Mouse (Mus musculus) limb, embryonic 11.5 days (tissue): ENCODE data around the gene Mettl25. TPM values are rescaled to one million over a fixed set of nuclear protein-coding genes. Genes with fewer than 3 reads are reported as not detected.

Experiments used
- ATAC-seq: fragments of 200-750 bp; cut with Nextera tagmentation; 2 replicates; pipeline ENCODE4 v1.8.0; 2017; ENCODE audit warnings: low read depth; ENCODE audit not compliant: insufficient number of reproducible peaks, low FRiP score, low TSS enrichment
- DNase-seq: peaks from one replicate; pipeline ENCODE4 v3.0.0-alpha.2; 2015; ENCODE audit warnings: low spot score
- H3K27ac ChIP-seq: fragments of 300-500 bp; sonication (generic); replicated peaks from 2 replicates; pipeline ENCODE4 v1.5.1; 2014; ENCODE audit warnings: low read depth, mild to moderate bottlenecking, low read length
- H3K27me3 ChIP-seq: fragments of 300-500 bp; sonication (generic); 2 replicates; pipeline ENCODE4 v1.6.1; 2014; ENCODE audit warnings: mild to moderate bottlenecking, low read length, mixed read lengths; ENCODE audit not compliant: control insufficient read depth, insufficient read depth
- H3K36me3 ChIP-seq: fragments of 300-500 bp; sonication (generic); 2 replicates; pipeline ENCODE4 v1.6.1; 2014; ENCODE audit warnings: mild to moderate bottlenecking, low read length, moderate library complexity, mixed read lengths; ENCODE audit not compliant: control insufficient read depth, insufficient read depth
- H3K4me1 ChIP-seq: fragments of 300-500 bp; sonication (generic); 2 replicates; pipeline ENCODE4 v1.6.1; 2014; ENCODE audit warnings: low read length, mixed read lengths; ENCODE audit not compliant: control insufficient read depth, insufficient read depth
- H3K4me2 ChIP-seq: fragments of 300-500 bp; sonication (generic); 2 replicates; pipeline ENCODE4 v1.6.1; 2014; ENCODE audit warnings: low read depth, mild to moderate bottlenecking, moderate library complexity; ENCODE audit not compliant: severe bottlenecking
- H3K4me3 ChIP-seq: fragments of 300-500 bp; sonication (generic); 2 replicates; pipeline ENCODE4 v1.5.1; 2014; ENCODE audit warnings: low read depth, low read length
- H3K9ac ChIP-seq: fragments of 300-500 bp; sonication (generic); 2 replicates; pipeline ENCODE4 v1.6.1; 2014; ENCODE audit warnings: mild to moderate bottlenecking, low read length
- H3K9me3 ChIP-seq: fragments of 300-500 bp; sonication (generic); 2 replicates; pipeline ENCODE4 v1.6.1; 2016; ENCODE audit warnings: low read length; ENCODE audit not compliant: control insufficient read depth
- WGBS: fragments of 180-500 bp; shearing (Covaris S2); extraction: QIAGEN DNeasy Blood & Tissue Kit; methylation state at CpG from one replicate; pipeline ENCODE4 v1.1.7; 2014; 5-methylcytosine and 5-hydroxymethylcytosine counted together
- polyA plus RNA-seq: library from polyadenylated mRNA; unstranded; fragments of >200 nt; fragmentation: Nextera tagmentation; extraction: Ambion mirVana; gene quantifications from 2 replicates; pipeline ENCODE4 v1.2.1, GENCODE M21; 2014

Gene Mettl25
- polyA plus RNA-seq, 1 experiment from 2014 or later: 15.0 TPM

DNA sequence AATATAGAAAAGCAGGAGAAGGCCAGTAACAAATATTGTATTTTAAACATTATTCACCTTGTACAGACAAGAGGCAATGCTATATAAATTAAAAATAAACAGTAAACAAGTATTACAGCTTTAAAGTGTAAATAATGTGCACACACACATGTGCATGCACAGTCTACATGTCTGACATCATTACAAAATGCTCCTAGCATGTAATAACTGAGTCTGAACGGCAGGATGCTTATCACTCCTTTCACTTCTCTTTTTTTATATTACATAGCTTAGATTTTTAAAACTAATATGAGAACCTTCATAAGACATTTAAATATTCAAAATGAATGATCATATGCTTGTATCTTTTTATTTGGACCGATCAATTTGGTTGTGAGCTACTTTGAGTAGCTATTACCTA, 77.2 kb downstream of the Mettl25 start:
- 86% methylated on average over 2 of the region's 2 CpGs for WGBS
- Histone ChIP-seq H3K27me3 (no peaks in the 10 kb centered on the region), H3K4me3 (no peak overlapping the region), H3K9me3 (no peaks in the 10 kb centered on the region), H3K27ac (no peak overlapping the region), H3K4me2 (no peak overlapping the region), H3K9ac (no peak overlapping the region), H3K36me3 (no peaks in the 10 kb centered on the region), H3K4me1 (no peaks in the 10 kb centered on the region)
- ATAC-seq (no peak), DNase-seq (no peak)

DNA sequence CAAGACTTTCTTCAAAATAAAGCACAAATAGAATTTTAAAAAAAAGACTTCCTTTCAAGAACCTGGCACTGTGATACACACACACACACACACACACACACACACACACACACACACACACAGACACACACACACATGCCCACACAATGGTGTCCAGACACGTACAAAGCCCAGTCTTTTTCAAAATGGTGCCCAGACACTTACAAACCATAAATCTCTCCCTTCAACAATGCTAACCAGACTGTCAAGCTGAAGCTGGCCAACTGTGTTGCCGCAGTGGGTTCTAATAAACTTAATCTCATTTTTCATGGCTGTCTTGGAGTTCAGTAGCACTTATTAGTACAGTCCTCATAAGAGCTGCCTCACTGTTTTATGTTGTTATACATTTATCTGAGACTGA, 80.7 kb downstream of the Mettl25 start:
- Histone ChIP-seq H3K9ac (no peak overlapping the region), H3K4me2 (no peak overlapping the region), H3K9me3 (no peaks in the 10 kb centered on the region), H3K4me3 (no peak overlapping the region), H3K27ac (no peak overlapping the region), H3K27me3 (no peaks in the 10 kb centered on the region), H3K36me3 (no peaks in the 10 kb centered on the region), H3K4me1 (no peaks in the 10 kb centered on the region)
- no peak for ATAC-seq
- no peak for DNase-seq
- 68% methylated on average over 2 of the region's 2 CpGs for WGBS

DNA sequence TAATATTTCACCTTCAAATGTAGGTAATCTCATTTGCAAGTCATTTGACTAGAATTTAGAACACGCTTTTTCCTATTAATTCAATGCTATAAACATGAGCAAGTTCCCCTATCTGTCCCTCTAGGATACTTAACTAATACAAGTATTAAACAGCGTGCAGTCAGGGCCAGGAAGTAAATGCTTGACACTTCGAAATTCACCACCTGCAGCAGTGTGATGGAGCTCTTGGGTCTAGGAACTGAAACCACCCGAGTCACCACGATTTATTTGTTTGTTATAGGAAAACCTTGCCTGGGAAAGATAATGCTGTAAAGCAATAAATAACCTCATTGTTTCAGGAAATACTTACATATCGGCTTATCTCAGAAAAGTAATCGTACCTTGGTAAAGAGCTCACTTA, 81.1 kb downstream of the Mettl25 start:
- DNase-seq: no peak
- Histone ChIP-seq H3K4me1 (no peaks in the 10 kb centered on the region), H3K9ac (no peak overlapping the region), H3K4me2 (no peak overlapping the region), H3K4me3 (no peak overlapping the region), H3K36me3 (no peaks in the 10 kb centered on the region), H3K27me3 (no peaks in the 10 kb centered on the region), H3K9me3 (no peaks in the 10 kb centered on the region), H3K27ac (no peak overlapping the region)
- 79% methylated on average over 7 of the region's 7 CpGs for WGBS
- no peak for ATAC-seq

DNA sequence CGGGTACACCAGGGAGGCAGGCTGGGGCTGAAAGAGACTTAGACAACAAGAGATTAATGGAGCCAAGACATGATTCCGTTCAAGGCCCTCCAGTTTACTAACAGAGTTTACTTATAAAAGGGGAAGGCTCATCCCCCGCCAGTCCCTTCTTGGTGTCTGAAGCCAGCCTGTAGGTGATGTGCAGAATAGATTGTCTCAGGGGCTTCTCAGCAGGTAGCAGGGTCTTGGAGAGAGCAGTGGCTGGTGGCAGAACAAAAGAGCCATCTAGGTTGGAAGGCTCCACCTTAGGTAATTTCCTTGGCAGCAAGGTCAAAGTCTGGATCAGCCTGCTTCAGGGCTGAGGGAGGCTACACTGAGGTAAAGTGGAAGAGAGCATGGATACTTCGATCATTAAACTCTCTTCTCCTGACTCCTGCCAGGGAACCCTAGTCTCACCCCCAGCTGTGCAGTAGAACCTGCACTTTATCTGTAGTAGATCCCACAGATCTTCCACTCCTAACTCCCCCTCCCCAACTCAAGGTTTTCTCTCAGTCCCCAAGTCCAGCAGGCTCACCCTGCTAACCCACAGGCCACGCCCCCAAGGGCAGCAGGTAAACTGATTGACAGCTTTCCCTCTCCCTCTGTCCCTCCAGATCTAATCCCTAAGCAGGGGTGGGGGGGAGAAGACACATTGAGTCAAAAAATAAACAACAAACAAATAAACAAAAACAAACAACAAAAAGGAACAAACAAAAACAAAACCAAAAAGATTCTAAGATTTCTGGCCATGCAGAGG, 87.2 kb downstream of the Mettl25 start:
- 77% methylated on average over 5 of the region's 5 CpGs for WGBS
- H3K4me2 ChIP-seq: no peak overlapping the region
- H3K4me3 ChIP-seq: no peak overlapping the region
- H3K27me3 ChIP-seq: no peaks in the 10 kb centered on the region
- no peak overlapping the region for H3K27ac ChIP-seq
- H3K9ac ChIP-seq: no peak overlapping the region
- H3K36me3 ChIP-seq: no peaks in the 10 kb centered on the region
- DNase-seq (no peak), ATAC-seq (no peak)
- no peaks in the 10 kb centered on the region for H3K4me1 ChIP-seq
- no peaks in the 10 kb centered on the region for H3K9me3 ChIP-seq

DNA sequence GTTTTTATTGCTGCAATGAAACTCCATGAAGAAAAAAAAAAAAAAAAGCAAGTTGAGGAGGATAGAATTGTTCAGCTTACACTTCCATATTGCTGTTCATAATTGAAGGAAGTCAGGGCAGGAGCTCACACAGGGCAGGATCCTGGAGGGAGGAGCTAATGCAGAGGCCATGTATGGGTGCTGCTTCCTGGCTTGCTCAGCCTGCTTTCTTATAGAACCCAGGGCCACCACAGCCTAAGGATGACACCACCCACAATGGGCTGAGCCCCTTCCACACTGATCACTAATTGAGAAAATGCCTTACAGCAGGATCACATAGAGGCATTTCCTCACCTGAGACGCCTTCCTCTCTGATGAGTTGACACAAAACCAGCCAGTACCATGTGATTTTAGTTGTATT, 95.2 kb downstream of the Mettl25 start:
- 81% methylated on average over 1 of the region's 1 CpGs for WGBS
- H3K4me1 ChIP-seq: no peaks in the 10 kb centered on the region
- H3K36me3 ChIP-seq: no peaks in the 10 kb centered on the region
- H3K4me3 ChIP-seq: no peak overlapping the region
- no peaks in the 10 kb centered on the region for H3K9me3 ChIP-seq
- H3K27me3 ChIP-seq: no peaks in the 10 kb centered on the region
- no peak overlapping the region for H3K27ac ChIP-seq
- no peak overlapping the region for H3K4me2 ChIP-seq
- no peak for DNase-seq
- ATAC-seq: no peak
- no peak overlapping the region for H3K9ac ChIP-seq

DNA sequence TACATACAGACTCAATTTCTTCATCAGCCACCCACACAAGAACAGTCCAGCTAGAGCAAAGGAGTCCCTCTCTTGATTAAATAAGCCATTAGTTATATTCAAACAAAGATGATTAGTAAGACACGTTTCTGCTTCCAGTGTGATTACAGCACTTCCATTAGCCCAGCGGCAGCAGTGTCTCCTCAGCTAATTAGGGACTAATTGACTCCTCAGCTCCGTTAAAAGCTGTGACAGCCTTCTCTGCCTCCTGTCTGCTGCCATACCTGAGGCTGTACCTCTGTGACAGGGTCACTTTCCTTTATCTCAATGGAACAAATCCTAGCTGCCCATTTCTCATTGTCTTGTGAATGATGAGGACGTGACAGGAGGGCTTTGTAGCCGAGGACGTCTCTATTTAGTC, 99.4 kb downstream of the Mettl25 start:
- Histone ChIP-seq H3K27me3 (no peaks in the 10 kb centered on the region), H3K9me3 (no peaks in the 10 kb centered on the region), H3K36me3 (no peaks in the 10 kb centered on the region), H3K4me2 (no peak overlapping the region), H3K9ac (no peak overlapping the region), H3K4me3 (no peak overlapping the region), H3K27ac (no peak overlapping the region), H3K4me1 (no peaks in the 10 kb centered on the region)
- DNase-seq (no peak), ATAC-seq (no peak)
- 68% methylated on average over 6 of the region's 6 CpGs for WGBS

DNA sequence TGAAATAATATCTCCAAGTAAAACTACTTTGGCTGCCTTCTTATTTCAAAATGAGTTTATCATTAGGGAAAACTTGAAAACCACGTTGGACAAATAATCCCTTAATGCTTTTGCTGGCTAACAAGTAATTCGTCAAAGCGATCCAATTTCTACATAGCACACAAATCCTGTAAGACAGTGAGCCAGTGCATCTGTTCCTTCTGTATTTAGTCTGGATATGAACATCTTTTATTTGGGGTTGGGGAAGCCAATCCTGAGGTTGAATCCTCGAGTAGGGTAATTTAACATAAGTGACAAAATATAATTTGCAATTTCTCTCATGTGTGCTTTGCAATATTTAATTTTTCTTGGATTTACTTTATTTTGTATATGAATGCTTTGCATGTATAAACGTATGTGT, 102.2 kb downstream of the Mettl25 start:
- Histone ChIP-seq H3K27ac (no peak overlapping the region), H3K4me1 (no peaks in the 10 kb centered on the region), H3K36me3 (no peaks in the 10 kb centered on the region), H3K4me2 (no peak overlapping the region), H3K9me3 (no peaks in the 10 kb centered on the region), H3K27me3 (no peaks in the 10 kb centered on the region), H3K4me3 (no peak overlapping the region), H3K9ac (no peak overlapping the region)
- WGBS: 78% methylated on average over 5 of the region's 5 CpGs
- DNase-seq: no peak
- ATAC-seq: no peak

DNA sequence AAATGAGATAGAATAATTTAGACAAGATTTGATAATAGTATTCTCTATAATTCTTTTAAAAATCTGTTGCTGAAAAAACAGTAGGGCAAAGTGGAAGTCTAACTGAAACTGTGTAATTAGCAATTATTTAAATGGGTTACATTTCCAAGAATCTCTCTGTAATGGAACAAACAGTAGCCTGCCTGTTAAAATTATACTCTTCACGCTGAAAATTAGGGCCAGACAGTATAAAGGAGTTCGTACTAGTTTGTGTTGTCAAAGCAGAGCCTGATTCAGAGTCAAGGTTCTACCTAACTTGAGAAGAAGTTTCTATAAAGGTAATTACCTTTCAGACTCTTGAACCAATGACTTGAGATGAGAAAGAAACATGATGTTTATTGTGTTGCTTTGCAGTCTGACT, 113.4 kb downstream of the Mettl25 start:
- Histone ChIP-seq H3K9me3 (no peaks in the 10 kb centered on the region), H3K27ac (no peak overlapping the region), H3K27me3 (no peaks in the 10 kb centered on the region), H3K4me2 (no peak overlapping the region), H3K4me1 (no peaks in the 10 kb centered on the region), H3K36me3 (no peaks in the 10 kb centered on the region), H3K9ac (no peak overlapping the region), H3K4me3 (no peak overlapping the region)
- WGBS: 81% methylated on average over 2 of the region's 2 CpGs
- DNase-seq: no peak
- no peak for ATAC-seq

DNA sequence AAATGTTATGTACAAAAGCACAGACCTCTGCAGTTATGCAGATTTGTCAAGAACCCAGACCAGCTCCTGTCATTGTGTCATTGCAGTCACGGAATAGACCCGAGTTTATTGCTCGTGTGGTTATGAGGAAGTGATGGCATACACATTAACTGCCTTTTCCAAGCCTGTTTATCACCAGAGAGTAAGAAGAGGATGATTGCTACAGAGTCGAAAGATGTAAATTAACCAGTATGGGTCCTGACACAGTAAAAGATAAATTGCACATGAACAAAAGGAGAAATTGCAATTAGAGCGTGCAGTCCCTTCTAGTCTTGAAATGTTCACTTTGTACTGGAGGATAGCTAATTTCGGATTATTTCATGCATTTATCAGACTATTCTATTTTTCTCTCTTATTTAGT, 113.8 kb downstream of the Mettl25 start:
- Histone ChIP-seq H3K4me1 (no peaks in the 10 kb centered on the region), H3K4me3 (no peak overlapping the region), H3K27ac (no peak overlapping the region), H3K9ac (no peak overlapping the region), H3K9me3 (no peaks in the 10 kb centered on the region), H3K27me3 (no peaks in the 10 kb centered on the region), H3K36me3 (no peaks in the 10 kb centered on the region), H3K4me2 (no peak overlapping the region)
- WGBS: 82% methylated on average over 6 of the region's 6 CpGs
- ATAC-seq (no peak), DNase-seq (no peak)
